Mouse (Mus musculus): ENCODE data around the gene Prr22. TPM values are rescaled to one million over a fixed set of nuclear protein-coding genes. Genes with fewer than 3 reads are reported as not detected.
A peak's percentile ranks its signal among the peaks of the same experiment; 100 is the strongest.

The Prr22 gene
- polyA plus RNA-seq, 1 experiment from 2014 or later, result 0.84 TPM

- Histone ChIP-seq H3K4me2 (ENCODE audit: low read depth, low read length) (peak overlapping the region; percentile 87), H3K4me1 (replicated peaks; ENCODE audit: control insufficient read depth, insufficient read depth, low read length) (peaks cover 19% of the 10 kb centered on the region), H3K9me3 (ENCODE audit: control insufficient read depth, low read length) (no peaks in the 10 kb centered on the region), H3K27ac (ENCODE audit: low read length) (no peak overlapping the region; the same call in 1 of the 2 replicates), H3K27me3 (ENCODE audit: control insufficient read depth, insufficient read depth, low read depth, low read length) (no peaks in the 10 kb centered on the region), H3K4me3 (ENCODE audit: low read length) (peak overlapping the region; percentile 73), H3K9ac (ENCODE audit: low read length) (peak overlapping the region; percentile 82), H3K36me3 (ENCODE audit: control insufficient read depth, insufficient read depth, low read length) (peaks cover 28% of the 10 kb centered on the region)
- 45% methylated on average over 12 of the region's 12 CpGs for WGBS
- ATAC-seq (ENCODE audit: low read depth), result no peak
These were observed 4.6 kb upstream of the Prr22 start for GRCm38 (mm10) chr17:56765431-56765830.

GRCm38 (mm10) chr17:56766631-56767405, 3.2 kb upstream of the Prr22 start:
- Histone ChIP-seq H3K27me3 (ENCODE audit: control insufficient read depth, insufficient read depth, low read depth, low read length) (no peaks in the 10 kb centered on the region), H3K4me1 (replicated peaks; ENCODE audit: control insufficient read depth, insufficient read depth, low read length) (peaks cover 13% of the 10 kb centered on the region), H3K4me3 (ENCODE audit: low read length) (no peak overlapping the region), H3K27ac (ENCODE audit: low read length) (no peak overlapping the region), H3K4me2 (ENCODE audit: low read depth, low read length) (no peak overlapping the region), H3K9me3 (ENCODE audit: control insufficient read depth, low read length) (no peaks in the 10 kb centered on the region), H3K9ac (ENCODE audit: low read length) (no peak overlapping the region), H3K36me3 (ENCODE audit: control insufficient read depth, insufficient read depth, low read length) (peaks cover 28% of the 10 kb centered on the region)
- no peak for ATAC-seq (ENCODE audit: low read depth)
- 94% methylated on average over 27 of the region's 27 CpGs for WGBS

- Histone ChIP-seq H3K27ac (ENCODE audit: low read length) (no peak overlapping the region), H3K9ac (ENCODE audit: low read length) (no peak overlapping the region), H3K4me1 (replicated peaks; ENCODE audit: control insufficient read depth, insufficient read depth, low read length) (peaks cover 9% of the 10 kb centered on the region), H3K36me3 (ENCODE audit: control insufficient read depth, insufficient read depth, low read length) (peaks cover 28% of the 10 kb centered on the region), H3K4me3 (ENCODE audit: low read length) (no peak overlapping the region), H3K27me3 (ENCODE audit: control insufficient read depth, insufficient read depth, low read depth, low read length) (no peaks in the 10 kb centered on the region), H3K9me3 (ENCODE audit: control insufficient read depth, low read length) (no peaks in the 10 kb centered on the region), H3K4me2 (ENCODE audit: low read depth, low read length) (no peak overlapping the region)
- 90% methylated on average over 29 of the region's 29 CpGs for WGBS
- ATAC-seq (ENCODE audit: low read depth), result no peak
These were observed 2.4 kb upstream of the Prr22 start for GRCm38 (mm10) chr17:56767531-56768135.

DNA sequence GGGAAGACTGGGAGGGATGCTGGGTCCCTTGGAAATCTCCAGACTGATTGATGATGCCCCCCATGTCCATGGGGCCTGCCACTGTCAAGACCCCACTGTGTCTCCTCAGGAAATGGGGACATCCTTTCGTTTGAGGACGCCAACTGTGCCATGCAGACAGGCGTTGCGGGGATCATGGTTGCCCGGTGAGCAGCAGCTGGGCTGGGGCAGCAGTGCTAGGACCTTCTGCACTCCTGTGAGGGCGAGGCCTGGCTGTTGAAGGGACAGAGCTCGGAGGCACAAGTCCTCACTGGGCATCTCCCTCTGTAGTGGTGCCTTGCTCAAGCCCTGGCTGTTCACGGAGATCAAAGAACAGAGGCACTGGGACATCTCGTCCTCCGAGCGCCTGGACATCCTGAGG, 1.1 kb upstream of the Prr22 start:
- Histone ChIP-seq H3K4me3 (ENCODE audit: low read length) (no peak overlapping the region), H3K9ac (ENCODE audit: low read length) (no peak overlapping the region), H3K4me2 (ENCODE audit: low read depth, low read length) (no peak overlapping the region), H3K27ac (ENCODE audit: low read length) (no peak overlapping the region), H3K4me1 (replicated peaks; ENCODE audit: control insufficient read depth, insufficient read depth, low read length) (peaks cover 5% of the 10 kb centered on the region), H3K27me3 (ENCODE audit: control insufficient read depth, insufficient read depth, low read depth, low read length) (no peaks in the 10 kb centered on the region), H3K9me3 (ENCODE audit: control insufficient read depth, low read length) (no peaks in the 10 kb centered on the region), H3K36me3 (ENCODE audit: control insufficient read depth, insufficient read depth, low read length) (peaks cover 28% of the 10 kb centered on the region)
- WGBS, result 85% methylated on average over 11 of the region's 11 CpGs
- ATAC-seq (ENCODE audit: low read depth), result no peak

DNA sequence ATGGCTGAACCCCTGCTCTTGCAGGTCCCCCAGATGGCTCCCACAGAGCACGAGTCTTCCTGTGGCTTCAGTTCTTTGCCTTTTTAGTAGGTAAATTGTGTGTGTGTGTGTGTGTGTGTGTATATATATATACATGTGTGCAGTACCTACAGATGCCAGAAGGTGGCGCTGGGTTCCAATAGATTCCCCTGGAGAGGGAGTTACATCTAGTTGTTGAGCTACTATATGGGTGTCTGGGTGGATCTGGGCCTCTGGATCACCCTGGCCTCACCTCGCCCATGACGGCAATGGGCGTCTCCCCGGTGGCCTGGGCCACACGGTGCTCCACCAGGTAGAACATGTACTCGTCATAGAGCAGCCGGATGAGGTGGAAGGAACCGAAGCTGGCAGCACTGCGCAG, 7.5 kb downstream of the Prr22 start:
- Histone ChIP-seq H3K4me3 (ENCODE audit: low read length) (no peak overlapping the region), H3K27ac (ENCODE audit: low read length) (no peak overlapping the region), H3K4me2 (ENCODE audit: low read depth, low read length) (no peak overlapping the region), H3K9ac (ENCODE audit: low read length) (no peak overlapping the region), H3K27me3 (ENCODE audit: control insufficient read depth, insufficient read depth, low read depth, low read length) (no peaks in the 10 kb centered on the region), H3K4me1 (replicated peaks; ENCODE audit: control insufficient read depth, insufficient read depth, low read length) (no peaks in the 10 kb centered on the region), H3K9me3 (ENCODE audit: control insufficient read depth, low read length) (peaks cover 5% of the 10 kb centered on the region; the same call in 1 of the 2 replicates), H3K36me3 (ENCODE audit: control insufficient read depth, insufficient read depth, low read length) (peaks cover 4% of the 10 kb centered on the region)
- 91% methylated on average over 11 of the region's 11 CpGs for WGBS
- ATAC-seq (ENCODE audit: low read depth), result no peak

- Histone ChIP-seq H3K9ac (ENCODE audit: low read length) (no peak overlapping the region), H3K9me3 (ENCODE audit: control insufficient read depth, low read length) (peaks cover 5% of the 10 kb centered on the region; the same call in 1 of the 2 replicates), H3K4me3 (ENCODE audit: low read length) (no peak overlapping the region), H3K36me3 (ENCODE audit: control insufficient read depth, insufficient read depth, low read length) (peaks cover 4% of the 10 kb centered on the region), H3K27me3 (ENCODE audit: control insufficient read depth, insufficient read depth, low read depth, low read length) (no peaks in the 10 kb centered on the region), H3K4me2 (ENCODE audit: low read depth, low read length) (no peak overlapping the region), H3K4me1 (replicated peaks; ENCODE audit: control insufficient read depth, insufficient read depth, low read length) (no peaks in the 10 kb centered on the region), H3K27ac (ENCODE audit: low read length) (no peak overlapping the region)
- ATAC-seq (ENCODE audit: low read depth), result peak; percentile 61; the same call in 1 of the 2 replicates
- 48% methylated on average over 3 of the region's 3 CpGs for WGBS
These were observed 8.8 kb downstream of the Prr22 start for GRCm38 (mm10) chr17:56778779-56779362.

DNA sequence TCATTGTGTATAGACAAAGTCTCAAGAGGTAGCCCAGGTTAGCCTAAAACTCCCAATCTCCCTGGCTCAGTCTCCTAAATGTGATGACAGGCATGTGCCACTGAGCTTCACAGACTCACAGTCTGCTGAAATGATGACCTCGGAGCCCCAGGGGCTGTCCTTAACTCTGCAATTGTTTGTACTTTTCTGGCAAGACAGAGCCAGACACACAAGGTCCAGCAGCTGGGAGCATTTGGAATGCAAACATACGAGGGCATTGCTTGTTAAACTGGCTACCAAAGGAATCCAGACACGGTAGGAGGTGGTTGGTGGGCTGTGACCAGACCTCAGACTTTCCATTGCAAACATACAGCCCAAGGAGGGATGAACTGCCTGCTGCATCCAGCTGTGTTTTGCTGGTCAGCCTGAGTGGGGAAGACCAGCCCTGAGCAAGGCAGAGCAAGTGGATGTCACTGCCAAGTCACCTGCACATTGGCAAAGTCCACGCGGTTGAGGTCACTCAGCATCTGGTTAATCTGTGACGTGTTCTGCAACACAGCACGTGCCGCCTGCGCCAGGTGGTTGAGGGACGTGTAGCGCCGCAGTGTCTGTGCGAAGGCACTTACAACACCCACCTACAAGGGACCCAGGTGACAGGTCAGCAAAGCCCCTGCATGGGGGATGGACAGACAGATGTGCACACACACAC, 10.4 kb downstream of the Prr22 start:
- no peak overlapping the region for H3K9ac ChIP-seq (ENCODE audit: low read length)
- no peaks in the 10 kb centered on the region for H3K27me3 ChIP-seq (ENCODE audit: control insufficient read depth, insufficient read depth, low read depth, low read length)
- no peaks in the 10 kb centered on the region for H3K4me1 ChIP-seq (replicated peaks; ENCODE audit: control insufficient read depth, insufficient read depth, low read length)
- 66% methylated on average over 13 of the region's 13 CpGs for WGBS
- peaks cover 4% of the 10 kb centered on the region for H3K36me3 ChIP-seq (ENCODE audit: control insufficient read depth, insufficient read depth, low read length)
- no peak for ATAC-seq (ENCODE audit: low read depth)
- H3K4me2 ChIP-seq (ENCODE audit: low read depth, low read length), result no peak overlapping the region
- H3K9me3 ChIP-seq (ENCODE audit: control insufficient read depth, low read length), result peaks cover 5% of the 10 kb centered on the region; the same call in 1 of the 2 replicates
- no peak overlapping the region for H3K4me3 ChIP-seq (ENCODE audit: low read length)
- no peak overlapping the region for H3K27ac ChIP-seq (ENCODE audit: low read length)

DNA sequence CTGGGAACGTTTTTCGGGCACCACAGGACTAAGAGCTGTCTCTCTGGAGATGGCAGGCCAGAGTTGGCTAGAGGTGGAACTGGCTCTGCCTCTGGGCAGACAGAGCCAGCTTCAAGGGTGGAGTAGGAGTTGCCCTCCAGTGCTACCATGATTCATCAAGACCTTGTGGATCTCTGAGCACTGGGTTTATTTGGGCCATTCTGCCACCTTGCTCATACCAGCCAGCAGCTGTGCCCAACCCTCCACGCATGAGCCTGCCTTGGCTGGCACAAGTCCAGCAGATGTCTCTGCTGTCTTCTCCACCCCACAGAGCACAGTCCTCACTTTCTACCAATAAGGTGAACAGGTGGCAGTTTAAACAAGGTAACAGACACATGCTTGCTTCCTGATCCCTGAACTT, 18.8 kb downstream of the Prr22 start:
- WGBS, result 49% methylated on average over 3 of the region's 3 CpGs
- H3K36me3 ChIP-seq (ENCODE audit: control insufficient read depth, insufficient read depth, low read length), result no peaks in the 10 kb centered on the region
- no peaks in the 10 kb centered on the region for H3K27me3 ChIP-seq (ENCODE audit: control insufficient read depth, insufficient read depth, low read depth, low read length)
- no peaks in the 10 kb centered on the region for H3K4me1 ChIP-seq (replicated peaks; ENCODE audit: control insufficient read depth, insufficient read depth, low read length)
- no peak overlapping the region for H3K4me3 ChIP-seq (ENCODE audit: low read length)
- no peak for ATAC-seq (ENCODE audit: low read depth)
- H3K4me2 ChIP-seq (ENCODE audit: low read depth, low read length), result no peak overlapping the region
- no peak overlapping the region for H3K9ac ChIP-seq (ENCODE audit: low read length)
- H3K9me3 ChIP-seq (ENCODE audit: control insufficient read depth, low read length), result no peaks in the 10 kb centered on the region
- H3K27ac ChIP-seq (ENCODE audit: low read length), result no peak overlapping the region

DNA sequence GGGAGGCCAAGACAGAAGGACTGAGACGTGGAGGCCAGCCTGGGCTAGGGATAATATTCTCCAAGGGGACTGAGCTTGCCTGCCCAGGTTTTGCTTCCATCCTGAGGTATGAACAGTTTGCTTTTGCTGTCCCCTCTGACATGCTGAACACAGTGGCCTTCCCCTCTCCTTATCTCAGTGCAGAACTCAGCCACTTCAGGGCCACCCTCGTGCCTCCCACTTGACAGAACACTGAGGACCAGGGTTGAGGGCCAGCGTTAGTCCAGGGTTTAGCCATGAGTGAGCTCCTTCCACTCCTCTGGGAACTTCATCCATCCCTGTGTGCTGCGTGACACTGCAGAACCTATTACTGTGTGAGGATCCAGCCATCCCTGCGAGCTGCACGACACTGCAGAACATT, 19.2 kb downstream of the Prr22 start:
- Histone ChIP-seq H3K9ac (ENCODE audit: low read length) (no peak overlapping the region), H3K9me3 (ENCODE audit: control insufficient read depth, low read length) (no peaks in the 10 kb centered on the region), H3K36me3 (ENCODE audit: control insufficient read depth, insufficient read depth, low read length) (no peaks in the 10 kb centered on the region), H3K27me3 (ENCODE audit: control insufficient read depth, insufficient read depth, low read depth, low read length) (no peaks in the 10 kb centered on the region), H3K27ac (ENCODE audit: low read length) (no peak overlapping the region), H3K4me2 (ENCODE audit: low read depth, low read length) (no peak overlapping the region), H3K4me1 (replicated peaks; ENCODE audit: control insufficient read depth, insufficient read depth, low read length) (no peaks in the 10 kb centered on the region), H3K4me3 (ENCODE audit: low read length) (no peak overlapping the region)
- WGBS, result 61% methylated on average over 6 of the region's 6 CpGs
- ATAC-seq (ENCODE audit: low read depth), result no peak

All from lung, embryonic 16.5 days (tissue).